Mouse (Mus musculus) kidney, adult 11 months (tissue): ENCODE measurements around the gene Arhgef7.
"Not testable (repeated sequence)": the region's sequence is repeated elsewhere in the genome, so short reads cannot be mapped to it uniquely, and the experiment has no call there.

Experiments
- DNase-seq: peaks from one replicate; pipeline ENCODE4 v3.0.0; 2022

The Arhgef7 gene

DNA sequence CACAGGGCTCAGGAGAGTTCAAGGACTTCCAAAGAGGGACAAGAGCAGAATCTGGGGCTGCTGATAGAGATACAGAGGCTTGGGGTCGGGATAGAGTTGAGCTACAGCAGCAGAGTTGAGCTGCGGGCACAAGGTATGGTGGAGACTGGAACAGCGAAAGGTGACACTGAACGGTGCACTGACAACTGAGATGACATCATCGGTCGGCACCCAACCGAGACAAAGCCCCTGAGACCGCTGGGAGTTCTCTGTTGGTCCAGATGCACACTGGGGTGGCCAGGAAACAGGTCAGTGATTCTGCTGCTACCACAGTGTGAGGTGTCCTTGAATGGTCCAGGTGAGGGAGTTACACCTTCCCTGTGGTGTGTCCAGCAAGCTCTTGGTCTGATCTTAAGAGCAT is 115.2 kb downstream of the Arhgef7 start:
- DNase-seq, result no peak

DNA sequence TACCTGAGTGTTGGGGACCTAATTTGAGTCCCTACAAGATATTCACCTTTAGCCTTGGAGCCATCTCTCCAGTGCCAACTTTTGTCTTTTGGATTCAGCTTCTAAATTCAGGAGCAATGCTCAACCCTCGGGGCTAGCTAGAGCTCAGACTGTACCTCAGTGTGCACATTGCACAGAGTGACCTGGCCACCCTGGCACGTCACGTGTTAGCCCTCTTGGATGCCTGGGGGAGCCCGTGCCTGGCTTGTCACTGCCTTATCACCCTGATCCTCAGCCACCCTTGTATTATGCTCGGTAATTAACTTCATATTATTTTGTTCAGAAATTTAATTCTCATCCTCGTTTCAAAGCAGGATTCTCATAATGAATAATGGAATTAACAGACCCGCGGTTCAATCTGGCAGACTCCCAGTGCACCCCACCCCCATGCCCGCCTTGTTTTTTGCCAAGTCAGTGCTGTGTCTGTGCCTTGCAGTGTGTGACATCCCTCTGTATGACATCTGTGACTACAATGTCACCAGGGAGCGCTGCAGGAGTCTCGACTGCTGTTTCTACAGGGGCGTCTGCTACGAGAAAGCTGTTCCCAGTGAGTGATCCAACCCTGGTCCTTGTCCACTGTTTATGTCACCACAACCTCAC is 116.3 kb downstream of the Arhgef7 start:
- no peak for DNase-seq

DNA sequence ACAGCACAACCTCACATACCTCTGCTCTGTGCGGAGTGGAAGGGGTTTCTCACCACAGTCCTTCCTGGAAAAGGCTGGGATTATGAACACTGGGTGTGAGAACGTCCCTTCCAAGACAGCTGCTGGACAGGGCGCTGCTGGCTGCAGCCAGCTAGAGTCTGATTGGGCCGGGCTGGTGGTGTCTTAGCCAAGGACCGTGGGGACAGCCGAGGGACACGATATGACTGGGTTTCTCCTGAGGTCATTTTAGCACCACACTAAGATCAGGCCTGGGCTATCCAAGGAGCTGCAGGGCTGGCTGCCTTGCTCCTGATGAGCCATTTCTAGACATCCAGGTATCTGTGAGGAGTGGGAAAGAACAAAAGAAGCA is 116.8 kb downstream of the Arhgef7 start:
- DNase-seq, result no peak

- DNase-seq, result no peak
These were observed 119.3 kb downstream of the Arhgef7 start for GRCm38 (mm10) chr8:11846807-11847206.

GRCm38 (mm10) chr8:11867832-11868231 is 140.3 kb downstream of the Arhgef7 start:
- no peak for DNase-seq

DNA sequence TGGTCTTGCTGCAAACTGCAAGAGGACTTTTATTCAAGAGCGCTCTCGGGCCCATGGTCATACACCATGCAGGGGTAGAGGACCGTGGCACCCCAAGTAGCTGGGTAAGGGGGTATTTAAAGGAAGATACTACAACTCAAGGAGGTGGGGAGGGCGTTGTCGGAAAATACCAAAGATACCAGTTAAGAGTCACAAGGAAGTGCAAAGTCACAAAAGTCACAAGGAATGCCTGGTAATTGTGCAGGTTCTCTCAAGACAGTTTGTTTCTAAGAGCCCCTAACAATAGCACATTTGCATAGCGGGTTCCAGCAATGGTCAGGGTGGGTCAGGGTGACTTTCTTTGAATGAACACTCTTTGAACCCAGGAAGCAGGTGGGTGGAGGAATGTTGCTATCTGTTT is 146.7 kb downstream of the Arhgef7 start:
- not testable (repeated sequence) for DNase-seq

DNA sequence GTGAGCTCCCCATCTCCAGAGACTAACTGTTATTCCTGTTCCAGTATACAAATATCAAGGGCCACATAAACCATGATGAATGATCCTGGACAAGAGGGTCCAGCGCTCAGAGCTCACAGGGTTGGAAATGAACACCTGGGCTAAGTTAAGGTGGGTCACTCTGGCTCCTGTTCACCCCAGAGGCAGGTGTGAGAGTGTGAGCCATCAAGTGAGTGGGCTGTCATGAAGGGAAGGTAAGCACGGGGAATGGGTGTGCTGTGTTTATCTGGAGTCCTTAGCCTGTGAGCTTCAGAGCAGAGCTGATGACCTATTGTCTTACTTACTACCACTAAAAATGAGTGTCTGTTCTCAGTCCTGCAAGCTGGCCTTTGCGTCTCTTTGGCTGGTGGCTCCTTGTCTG is 157.1 kb downstream of the Arhgef7 start:
- no peak for DNase-seq
